Mouse (Mus musculus) kidney, embryonic 15.5 days (tissue): ENCODE measurements at regions not wholly inside any gene's neighbourhood (a gene's known extent, or its start where the extent isn't known, plus 50 kb on each side); places are given as distances from the start of the nearest gene placed in this dataset.
A peak's percentile ranks its signal among the peaks of the same experiment; 100 is the strongest.

Experiments
- ATAC-seq: fragments of 200-750 bp; cut with Nextera tagmentation; replicated peaks from 2 replicates; pipeline ENCODE4 v1.8.0; 2017; ENCODE audit warnings: moderate TSS enrichment; ENCODE audit not compliant: low FRiP score
- H3K27ac ChIP-seq: fragments of 300-500 bp; sonication (generic); 2 replicates; pipeline ENCODE4 v1.5.1; 2015; ENCODE audit warnings: mild to moderate bottlenecking, inconsistent platforms
- H3K27me3 ChIP-seq: fragments of 300-500 bp; sonication (generic); 2 replicates; pipeline ENCODE4 v1.6.1; 2015; ENCODE audit warnings: inconsistent platforms
- H3K36me3 ChIP-seq: fragments of 300-500 bp; sonication (generic); 2 replicates; pipeline ENCODE4 v1.6.1; 2015; ENCODE audit warnings: inconsistent platforms
- H3K4me1 ChIP-seq: fragments of 300-500 bp; sonication (generic); 2 replicates; pipeline ENCODE4 v1.6.1; 2015; ENCODE audit warnings: inconsistent platforms
- H3K4me2 ChIP-seq: fragments of 300-500 bp; sonication (generic); 2 replicates; pipeline ENCODE4 v1.6.1; 2015; ENCODE audit warnings: moderate library complexity, mild to moderate bottlenecking, inconsistent platforms
- H3K4me3 ChIP-seq: fragments of 300-500 bp; sonication (generic); replicated peaks from 2 replicates; pipeline ENCODE4 v1.5.1; 2015; ENCODE audit warnings: mild to moderate bottlenecking, inconsistent platforms
- H3K9ac ChIP-seq: fragments of 300-500 bp; sonication (generic); 2 replicates; pipeline ENCODE4 v1.6.1; 2015; ENCODE audit warnings: mild to moderate bottlenecking, inconsistent platforms
- H3K9me3 ChIP-seq: fragments of 300-500 bp; sonication (generic); replicated peaks from 2 replicates; pipeline ENCODE4 v1.6.1; 2016; ENCODE audit warnings: inconsistent platforms
- WGBS: fragments of 180-500 bp; shearing (Covaris S2); methylation state at CpG from one replicate; pipeline ENCODE4 v1.1.7; 2015; ENCODE audit warnings: mixed read lengths; 5-methylcytosine and 5-hydroxymethylcytosine counted together

- Histone ChIP-seq H3K4me2 (no peak overlapping the region), H3K4me1 (peaks cover 11% of the 10 kb centered on the region; the same call in 1 of the 2 replicates), H3K27ac (peak overlapping the region; percentile 15; the same call in 1 of the 2 replicates), H3K27me3 (no peaks in the 10 kb centered on the region), H3K9ac (no peak overlapping the region), H3K4me3 (no peak overlapping the region), H3K9me3 (no peaks in the 10 kb centered on the region), H3K36me3 (no peaks in the 10 kb centered on the region)
- WGBS, result 51% methylated on average over 8 of the region's 8 CpGs
- peak; percentile 72 for ATAC-seq
Observed at GRCm38 (mm10) chr5:52975557-52976088, 62.3 kb upstream of the Slc34a2 start.

DNA sequence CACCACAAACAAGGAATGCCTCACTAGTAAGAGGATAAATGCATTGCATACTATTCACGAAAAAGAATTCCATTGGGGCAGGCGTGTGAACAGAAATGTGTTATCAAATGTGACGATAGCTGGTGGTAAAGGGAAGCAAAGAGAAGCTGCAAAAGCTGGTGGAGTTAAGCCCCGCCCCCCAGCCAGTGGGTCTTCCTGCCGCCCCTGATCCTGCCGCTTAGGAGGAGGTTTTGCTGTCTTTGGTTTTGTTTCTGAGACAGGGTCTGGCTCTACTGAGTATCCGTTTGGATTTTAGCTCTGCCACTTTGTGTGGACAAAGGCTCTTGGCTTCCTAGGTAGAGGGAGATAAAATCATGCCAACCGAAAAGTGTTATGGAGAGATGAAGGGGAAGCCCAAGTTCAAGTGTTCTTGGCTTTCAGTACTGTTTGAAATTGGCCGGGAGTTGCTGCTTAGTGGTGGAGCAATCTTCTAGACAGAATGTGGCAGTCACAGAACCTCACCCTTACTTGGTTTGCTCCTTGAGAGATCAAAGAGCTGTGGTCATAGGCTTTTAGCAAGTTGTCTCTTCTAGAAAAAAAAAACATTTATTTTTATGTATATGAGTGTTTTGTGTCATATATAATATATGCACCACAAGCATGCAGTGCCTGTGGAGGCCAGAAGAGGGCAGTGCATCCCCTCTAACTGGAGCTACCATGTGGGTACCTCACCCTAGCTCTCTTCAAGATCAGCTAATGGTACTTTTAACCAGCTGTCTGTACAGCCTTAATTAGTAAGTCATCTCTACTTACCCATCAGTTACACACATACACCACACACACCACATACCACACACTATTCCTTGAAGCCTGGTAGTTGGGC, 59.8 kb upstream of the Slc34a2 start:
- ATAC-seq, result no peak
- H3K27me3 ChIP-seq, result no peaks in the 10 kb centered on the region
- no peak overlapping the region for H3K4me2 ChIP-seq
- H3K36me3 ChIP-seq, result no peaks in the 10 kb centered on the region
- WGBS, result 84% methylated on average over 9 of the region's 9 CpGs
- peaks cover 11% of the 10 kb centered on the region; the same call in 1 of the 2 replicates for H3K4me1 ChIP-seq
- no peak overlapping the region for H3K27ac ChIP-seq
- no peak overlapping the region for H3K4me3 ChIP-seq
- H3K9me3 ChIP-seq, result no peaks in the 10 kb centered on the region
- H3K9ac ChIP-seq, result no peak overlapping the region

GRCm38 (mm10) chr5:52979458-52979857, 58.4 kb upstream of the Slc34a2 start:
- Histone ChIP-seq H3K4me2 (no peak overlapping the region), H3K27ac (peak overlapping the region; percentile 68), H3K9me3 (no peaks in the 10 kb centered on the region), H3K4me3 (no peak overlapping the region), H3K36me3 (no peaks in the 10 kb centered on the region), H3K27me3 (no peaks in the 10 kb centered on the region), H3K9ac (no peak overlapping the region), H3K4me1 (peaks cover 11% of the 10 kb centered on the region; the same call in 1 of the 2 replicates)
- 45% methylated on average over 1 of the region's 1 CpGs for WGBS
- ATAC-seq, result peak; percentile 52; the same call in 1 of the 2 replicates

DNA sequence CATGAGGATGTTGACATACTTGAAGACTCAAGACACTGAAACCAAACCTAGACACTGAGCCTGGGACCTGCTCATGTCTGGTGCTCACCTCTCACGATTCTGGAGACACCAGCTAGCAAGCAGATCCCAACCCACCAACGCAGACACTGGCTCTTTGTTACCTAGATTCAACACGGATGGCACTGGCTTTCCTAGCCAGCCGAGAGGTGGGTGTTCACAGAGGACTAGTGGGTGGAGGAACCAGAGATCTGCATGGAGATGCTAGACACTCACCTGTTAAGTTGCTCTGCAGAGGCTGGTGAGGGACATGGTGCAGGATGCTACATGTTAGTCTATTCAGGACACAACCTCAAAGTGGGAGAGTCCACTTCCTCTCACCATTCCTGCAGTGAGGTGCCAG, 55.8 kb upstream of the Slc34a2 start:
- Histone ChIP-seq H3K4me3 (no peak overlapping the region), H3K36me3 (no peaks in the 10 kb centered on the region), H3K4me2 (no peak overlapping the region), H3K4me1 (0 out of 2 replicates have a peak, but pooled peaks cover 4% of the 10 kb centered on the region), H3K27me3 (no peaks in the 10 kb centered on the region), H3K27ac (no peak overlapping the region), H3K9ac (no peak overlapping the region), H3K9me3 (no peaks in the 10 kb centered on the region)
- no peak for ATAC-seq
- 83% methylated on average over 4 of the region's 4 CpGs for WGBS

GRCm38 (mm10) chr5:52982741-52983140, 55.1 kb upstream of the Slc34a2 start:
- Histone ChIP-seq H3K36me3 (no peaks in the 10 kb centered on the region), H3K4me3 (no peak overlapping the region), H3K27ac (no peak overlapping the region), H3K4me2 (no peak overlapping the region), H3K4me1 (0 out of 2 replicates have a peak, but pooled peaks cover 4% of the 10 kb centered on the region), H3K27me3 (no peaks in the 10 kb centered on the region), H3K9ac (no peak overlapping the region), H3K9me3 (no peaks in the 10 kb centered on the region)
- ATAC-seq, result no peak
- WGBS, result 66% methylated on average over 4 of the region's 4 CpGs
